Mouse (Mus musculus) embryonic fibroblast, embryonic 13.5 days (primary cell): ENCODE results near the gene Nr1h4.

Experiments
- CTCF ChIP-seq: IDR thresholded peaks from 2 replicates; pipeline ENCODE4 v1.5.1; 2011; ENCODE audit warnings: mild to moderate bottlenecking, control low read depth, low read length, moderate library complexity, borderline replicate concordance; ENCODE audit not compliant: insufficient read depth
- POLR2A ChIP-seq: IDR thresholded peaks from 2 replicates; pipeline ENCODE4 v1.6.1; 2011; ENCODE audit warnings: low read depth, mild to moderate bottlenecking, control low read depth, low read length, moderate library complexity

GRCm38 (mm10) chr10:89462890-89463289, 70.5 kb downstream of the Nr1h4 start:
- TF ChIP-seq CTCF (no peak), POLR2A (no peak)
